Mouse (Mus musculus): ENCODE results near the gene Nat8f6. TPM values are rescaled to one million over a fixed set of nuclear protein-coding genes. Genes with fewer than 3 reads are reported as not detected.
"Not testable (repeated sequence)": the region's sequence is repeated elsewhere in the genome, so short reads cannot be mapped to it uniquely, and the experiment has no call there.

Gene Nat8f6
- polyA plus RNA-seq, 1 experiment = not detected

GRCm38 (mm10) chr6:85836098-85836497 is 15.3 kb upstream of the Nat8f6 start:
- not testable (repeated sequence) for DNase-seq (ENCODE audit: low read depth)

- DNase-seq (ENCODE audit: low read depth) = not testable (repeated sequence)
These were observed 14.3 kb upstream of the Nat8f6 start for GRCm38 (mm10) chr6:85835104-85835503.

- DNase-seq (ENCODE audit: low read depth) = not testable (repeated sequence)
These were observed 13.8 kb upstream of the Nat8f6 start for GRCm38 (mm10) chr6:85834504-85835100.

GRCm38 (mm10) chr6:85831796-85832321 is 11.1 kb upstream of the Nat8f6 start, which contains the start of gene Nat8:
Nat8 (minus strand) TSS chr6:85832082.
- no peak for DNase-seq (ENCODE audit: low read depth)

- DNase-seq (ENCODE audit: low read depth) = no peak
These were observed 8.7 kb upstream of the Nat8f6 start for GRCm38 (mm10) chr6:85829462-85829861.

GRCm38 (mm10) chr6:85825886-85826285 is 5.1 kb upstream of the Nat8f6 start:
- DNase-seq (ENCODE audit: low read depth) = no peak

GRCm38 (mm10) chr6:85823382-85824090 is 2.8 kb upstream of the Nat8f6 start:
- DNase-seq (ENCODE audit: low read depth) = no peak

GRCm38 (mm10) chr6:85822286-85822685 is 1.5 kb upstream of the Nat8f6 start:
- DNase-seq (ENCODE audit: low read depth) = no peak

- no peak for DNase-seq (ENCODE audit: low read depth)
These were observed 2.4 kb downstream of the Nat8f6 start for GRCm38 (mm10) chr6:85818338-85818737.

- no peak for DNase-seq (ENCODE audit: low read depth)
These were observed 7.4 kb downstream of the Nat8f6 start for GRCm38 (mm10) chr6:85813339-85813738.

GRCm38 (mm10) chr6:85810942-85811537 is 9.7 kb downstream of the Nat8f6 start:
- not testable (repeated sequence) for DNase-seq (ENCODE audit: low read depth)

GRCm38 (mm10) chr6:85810514-85810913 is 10.2 kb downstream of the Nat8f6 start:
- not testable (repeated sequence) for DNase-seq (ENCODE audit: low read depth)

- DNase-seq (ENCODE audit: low read depth) = not testable (repeated sequence)
These were observed 11.0 kb downstream of the Nat8f6 start for GRCm38 (mm10) chr6:85809784-85810183.

GRCm38 (mm10) chr6:85803180-85803579 is 17.6 kb downstream of the Nat8f6 start:
- not testable (repeated sequence) for DNase-seq (ENCODE audit: low read depth)

- DNase-seq (ENCODE audit: low read depth) = not testable (repeated sequence)
These were observed 55.2 kb downstream of the Nat8f6 start, which contains the start of gene Nat8f3 for GRCm38 (mm10) chr6:85765532-85765931. Nat8f3 (minus strand) TSS chr6:85765754.

- DNase-seq (ENCODE audit: low read depth) = not testable (repeated sequence)
These were observed 57.4 kb downstream of the Nat8f6 start for GRCm38 (mm10) chr6:85763127-85764070.

GRCm38 (mm10) chr6:85762678-85763077 is 58.1 kb downstream of the Nat8f6 start:
- not testable (repeated sequence) for DNase-seq (ENCODE audit: low read depth)
